Mouse (Mus musculus) stomach, embryonic 15.5 days (tissue): ENCODE measurements around the gene Pon1. TPM values are rescaled to one million over a fixed set of nuclear protein-coding genes. Genes with fewer than 3 reads are reported as not detected.
"Not testable (repeated sequence)": the region's sequence is repeated elsewhere in the genome, so short reads cannot be mapped to it uniquely, and the experiment has no call there.

Experiments used
- ATAC-seq: fragments of 200-750 bp; cut with Nextera tagmentation; 2 replicates; pipeline ENCODE4 v1.8.0; 2017; ENCODE audit warnings: low read depth, moderate number of reproducible peaks, moderate TSS enrichment; ENCODE audit not compliant: insufficient read depth, low FRiP score
- H3K27ac ChIP-seq: fragments of 300-500 bp; sonication (generic); 2 replicates; pipeline ENCODE4 v1.5.1; 2015; ENCODE audit warnings: mild to moderate bottlenecking, inconsistent platforms
- H3K27me3 ChIP-seq: fragments of 300-500 bp; sonication (generic); replicated peaks from 2 replicates; pipeline ENCODE4 v1.6.1; 2015; ENCODE audit warnings: inconsistent platforms
- H3K36me3 ChIP-seq: fragments of 300-500 bp; sonication (generic); 2 replicates; pipeline ENCODE4 v1.6.1; 2015; ENCODE audit warnings: inconsistent platforms
- H3K4me1 ChIP-seq: fragments of 300-500 bp; sonication (generic); 2 replicates; pipeline ENCODE4 v1.6.1; 2015; ENCODE audit warnings: inconsistent platforms
- H3K4me2 ChIP-seq: fragments of 300-500 bp; sonication (generic); 2 replicates; pipeline ENCODE4 v1.6.1; 2015; ENCODE audit warnings: mild to moderate bottlenecking, inconsistent platforms
- H3K4me3 ChIP-seq: fragments of 300-500 bp; sonication (generic); replicated peaks from 2 replicates; pipeline ENCODE4 v1.5.1; 2015; ENCODE audit warnings: inconsistent platforms
- H3K9ac ChIP-seq: fragments of 300-500 bp; sonication (generic); 2 replicates; pipeline ENCODE4 v1.6.1; 2015; ENCODE audit warnings: inconsistent platforms
- H3K9me3 ChIP-seq: fragments of 300-500 bp; sonication (generic); 2 replicates; pipeline ENCODE4 v1.6.1; 2016; ENCODE audit warnings: inconsistent platforms
- WGBS: fragments of 180-500 bp; shearing (Covaris S2); methylation state at CpG from one replicate; pipeline ENCODE4 v1.1.7; 2015; 5-methylcytosine and 5-hydroxymethylcytosine counted together
- polyA plus RNA-seq: library from polyadenylated mRNA; unstranded; fragments of >200 nt; fragmentation: Nextera tagmentation; extraction: Ambion mirVana; gene quantifications from 2 replicates; pipeline ENCODE4 v1.2.1, GENCODE M21; 2015

The Pon1 gene
- 0.14 and 0.42 TPM in 2 replicates for polyA plus RNA-seq

GRCm38 (mm10) chr6:5193693-5194092 lies at the start of gene Pon1:
Pon1 (minus strand) TSS chr6:5193946.
- H3K9ac ChIP-seq, result no peak within 1 kb of the TSS
- no peaks in the 10 kb centered on the region for H3K9me3 ChIP-seq
- H3K4me3 ChIP-seq, result no peak within 1 kb of the TSS
- H3K27ac ChIP-seq, result no peak within 1 kb of the TSS
- no peaks in the 10 kb centered on the region for H3K4me1 ChIP-seq
- H3K36me3 ChIP-seq, result no peaks in the 10 kb centered on the region
- 46% methylated on average over 5 of the region's 5 CpGs for WGBS
- ATAC-seq, result no peak
- H3K27me3 ChIP-seq, result no peaks in the 10 kb centered on the region
- no peak within 1 kb of the TSS for H3K4me2 ChIP-seq

- Histone ChIP-seq H3K9ac (no peak overlapping the region), H3K27ac (no peak overlapping the region), H3K9me3 (no peaks in the 10 kb centered on the region), H3K27me3 (no peaks in the 10 kb centered on the region), H3K36me3 (no peaks in the 10 kb centered on the region), H3K4me1 (no peaks in the 10 kb centered on the region), H3K4me2 (no peak overlapping the region), H3K4me3 (no peak overlapping the region)
- WGBS, result 65% methylated on average over 3 of the region's 3 CpGs
- ATAC-seq, result no peak
These were observed 45.1 kb upstream of the Pon1 start for GRCm38 (mm10) chr6:5238799-5239198.

GRCm38 (mm10) chr6:5237510-5237909 lies 43.8 kb upstream of the Pon1 start:
- 68% methylated on average over 4 of the region's 4 CpGs for WGBS
- Histone ChIP-seq H3K9ac (no peak overlapping the region), H3K9me3 (no peaks in the 10 kb centered on the region), H3K27ac (no peak overlapping the region), H3K36me3 (no peaks in the 10 kb centered on the region), H3K4me1 (no peaks in the 10 kb centered on the region), H3K4me3 (no peak overlapping the region), H3K4me2 (no peak overlapping the region), H3K27me3 (no peaks in the 10 kb centered on the region)
- no peak for ATAC-seq

GRCm38 (mm10) chr6:5236843-5237371 lies 43.2 kb upstream of the Pon1 start:
- Histone ChIP-seq H3K27ac (no peak overlapping the region), H3K27me3 (no peaks in the 10 kb centered on the region), H3K9me3 (no peaks in the 10 kb centered on the region), H3K4me3 (no peak overlapping the region), H3K4me1 (no peaks in the 10 kb centered on the region), H3K9ac (no peak overlapping the region), H3K4me2 (no peak overlapping the region), H3K36me3 (no peaks in the 10 kb centered on the region)
- no peak for ATAC-seq
- 89% methylated on average over 8 of the region's 8 CpGs for WGBS

GRCm38 (mm10) chr6:5234563-5234962 lies 40.8 kb upstream of the Pon1 start:
- Histone ChIP-seq H3K27ac (no peak overlapping the region), H3K4me2 (no peak overlapping the region), H3K4me1 (no peaks in the 10 kb centered on the region), H3K4me3 (no peak overlapping the region), H3K9me3 (no peaks in the 10 kb centered on the region), H3K9ac (no peak overlapping the region), H3K27me3 (no peaks in the 10 kb centered on the region), H3K36me3 (no peaks in the 10 kb centered on the region)
- WGBS, result 57% methylated on average over 3 of the region's 3 CpGs
- ATAC-seq, result no peak

- no peak for ATAC-seq
- H3K4me1 ChIP-seq, result no peaks in the 10 kb centered on the region
- H3K36me3 ChIP-seq, result no peaks in the 10 kb centered on the region
- H3K27me3 ChIP-seq, result no peaks in the 10 kb centered on the region
- H3K9me3 ChIP-seq, result no peaks in the 10 kb centered on the region
- no peak overlapping the region for H3K27ac ChIP-seq
- H3K4me2 ChIP-seq, result no peak overlapping the region
- H3K9ac ChIP-seq, result no peak overlapping the region
- H3K4me3 ChIP-seq, result no peak overlapping the region
- 97% methylated on average over 1 of the region's 1 CpGs for WGBS
These were observed 40.1 kb upstream of the Pon1 start for GRCm38 (mm10) chr6:5233812-5234211.

GRCm38 (mm10) chr6:5232022-5232421 lies 38.3 kb upstream of the Pon1 start:
- no peak overlapping the region for H3K9ac ChIP-seq
- H3K4me1 ChIP-seq, result no peaks in the 10 kb centered on the region
- H3K9me3 ChIP-seq, result no peaks in the 10 kb centered on the region
- ATAC-seq, result no peak
- H3K4me3 ChIP-seq, result no peak overlapping the region
- WGBS, result 88% methylated on average over 4 of the region's 4 CpGs
- H3K4me2 ChIP-seq, result no peak overlapping the region
- no peak overlapping the region for H3K27ac ChIP-seq
- no peaks in the 10 kb centered on the region for H3K27me3 ChIP-seq
- no peaks in the 10 kb centered on the region for H3K36me3 ChIP-seq

- Histone ChIP-seq H3K27me3 (no peaks in the 10 kb centered on the region), H3K36me3 (no peaks in the 10 kb centered on the region), H3K9ac (no peak overlapping the region), H3K9me3 (no peaks in the 10 kb centered on the region), H3K4me2 (no peak overlapping the region), H3K4me3 (no peak overlapping the region), H3K4me1 (no peaks in the 10 kb centered on the region), H3K27ac (no peak overlapping the region)
- 86% methylated on average over 5 of the region's 5 CpGs for WGBS
- no peak for ATAC-seq
These were observed 36.5 kb upstream of the Pon1 start for GRCm38 (mm10) chr6:5230261-5230660.

GRCm38 (mm10) chr6:5223551-5223950 lies 29.8 kb upstream of the Pon1 start:
- not testable (repeated sequence) for H3K9ac ChIP-seq, ATAC-seq, H3K4me2 ChIP-seq, H3K4me1 ChIP-seq, H3K4me3 ChIP-seq, H3K27me3 ChIP-seq, H3K27ac ChIP-seq, H3K36me3 ChIP-seq, H3K9me3 ChIP-seq
- 93% methylated on average over 2 of the region's 2 CpGs for WGBS

GRCm38 (mm10) chr6:5222080-5222479 lies 28.3 kb upstream of the Pon1 start:
- no peak overlapping the region for H3K27ac ChIP-seq
- H3K9me3 ChIP-seq, result no peaks in the 10 kb centered on the region
- no peaks in the 10 kb centered on the region for H3K27me3 ChIP-seq
- ATAC-seq, result no peak
- H3K9ac ChIP-seq, result no peak overlapping the region
- H3K36me3 ChIP-seq, result no peaks in the 10 kb centered on the region
- WGBS, result 65% methylated on average over 3 of the region's 3 CpGs
- H3K4me3 ChIP-seq, result no peak overlapping the region
- no peak overlapping the region for H3K4me2 ChIP-seq
- no peaks in the 10 kb centered on the region for H3K4me1 ChIP-seq

GRCm38 (mm10) chr6:5218190-5218589 lies 24.4 kb upstream of the Pon1 start:
- Histone ChIP-seq H3K4me1 (no peaks in the 10 kb centered on the region), H3K36me3 (no peaks in the 10 kb centered on the region), H3K9me3 (no peaks in the 10 kb centered on the region), H3K4me3 (no peak overlapping the region), H3K9ac (no peak overlapping the region), H3K27me3 (no peaks in the 10 kb centered on the region), H3K27ac (no peak overlapping the region), H3K4me2 (no peak overlapping the region)
- WGBS, result 86% methylated on average over 4 of the region's 4 CpGs
- no peak for ATAC-seq

- Histone ChIP-seq H3K27me3 (no peaks in the 10 kb centered on the region), H3K9ac (no peak overlapping the region), H3K4me3 (no peak overlapping the region), H3K9me3 (no peaks in the 10 kb centered on the region), H3K4me2 (no peak overlapping the region), H3K27ac (no peak overlapping the region), H3K36me3 (no peaks in the 10 kb centered on the region), H3K4me1 (no peaks in the 10 kb centered on the region)
- WGBS, result 74% methylated on average over 2 of the region's 2 CpGs
- ATAC-seq, result no peak
These were observed 14.1 kb upstream of the Pon1 start for GRCm38 (mm10) chr6:5207817-5208216.

GRCm38 (mm10) chr6:5199916-5200315 lies 6.2 kb upstream of the Pon1 start:
- H3K9me3 ChIP-seq, result no peaks in the 10 kb centered on the region
- ATAC-seq, result no peak
- no peaks in the 10 kb centered on the region for H3K36me3 ChIP-seq
- H3K27me3 ChIP-seq, result no peaks in the 10 kb centered on the region
- no peak overlapping the region for H3K4me2 ChIP-seq
- H3K27ac ChIP-seq, result no peak overlapping the region
- 69% methylated on average over 3 of the region's 3 CpGs for WGBS
- H3K4me1 ChIP-seq, result no peaks in the 10 kb centered on the region
- no peak overlapping the region for H3K9ac ChIP-seq
- no peak overlapping the region for H3K4me3 ChIP-seq
